Mouse (Mus musculus): ENCODE data around the gene Scmh1. TPM values are rescaled to one million over a fixed set of nuclear protein-coding genes. Genes with fewer than 3 reads are reported as not detected.

The Scmh1 gene
- polyA plus RNA-seq, 1 experiment from 2014 or later = 73.3 TPM

DNA sequence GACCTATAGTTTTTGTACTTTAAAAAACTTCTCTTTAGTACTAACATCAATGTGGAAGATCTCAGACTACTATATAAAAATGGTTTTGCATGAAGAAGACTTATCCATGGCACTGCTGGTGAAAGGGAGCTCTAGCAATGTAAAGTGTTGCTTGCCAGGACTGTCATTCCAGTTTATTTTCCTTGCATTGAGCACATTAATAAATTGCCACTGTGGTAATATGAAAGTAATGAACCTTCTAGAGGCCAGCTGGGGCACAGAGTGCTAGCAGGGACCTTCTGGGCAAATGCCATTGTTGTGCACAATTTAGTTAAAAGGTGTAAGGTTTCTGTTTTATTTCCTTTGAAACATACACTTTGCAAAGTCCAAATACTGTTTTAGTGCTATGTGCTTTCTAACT lies 25.5 kb downstream of the Scmh1 start:
- H3K27ac ChIP-seq = no peak overlapping the region
- no peak for ATAC-seq (ENCODE audit: low FRiP score)
- H3K4me3 ChIP-seq (replicated peaks; ENCODE audit: low read length) = no peak overlapping the region

DNA sequence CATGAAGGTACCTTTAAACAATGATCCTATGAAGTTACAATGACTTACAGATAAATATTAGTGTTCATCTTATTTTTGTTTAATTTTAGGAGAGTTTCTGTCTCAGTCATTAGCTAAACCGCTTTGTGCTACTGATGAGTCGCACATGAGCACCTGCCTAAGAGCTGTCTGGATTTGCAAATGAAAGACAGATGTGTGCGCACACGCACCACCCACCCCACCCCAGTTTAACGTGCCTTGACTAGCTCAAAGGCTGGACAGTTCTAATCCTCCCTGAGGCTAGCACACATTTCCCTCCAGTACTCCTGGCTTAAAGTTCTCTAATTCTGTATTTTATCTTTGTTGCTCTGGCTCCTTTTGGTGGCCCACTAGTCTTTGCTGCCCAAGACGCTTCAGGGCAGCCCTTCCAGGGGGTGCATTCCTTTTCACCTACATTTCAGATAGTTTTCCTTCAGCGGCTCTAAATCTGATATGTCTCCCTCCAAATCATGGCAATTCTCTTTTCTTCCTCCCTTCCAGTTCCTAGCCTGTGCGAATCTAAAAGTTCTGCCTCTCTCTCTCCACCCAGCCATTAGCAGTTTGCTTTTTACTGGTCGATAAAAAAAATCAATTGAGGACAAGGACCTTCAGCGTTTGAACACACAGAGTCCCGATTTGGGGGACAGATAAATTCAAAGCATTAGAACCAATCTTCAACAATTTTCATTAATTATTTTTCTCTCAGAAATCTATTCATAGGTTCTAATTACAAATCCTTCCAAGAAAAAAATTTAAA lies 27.7 kb downstream of the Scmh1 start:
- no peak for DNase-seq (ENCODE audit: low spot score)
- WGBS = 60% methylated on average over 11 of the region's 11 CpGs
- H3K4me2 ChIP-seq (replicated peaks) = no peak overlapping the region
- no peaks in the 10 kb centered on the region for H3K4me1 ChIP-seq (replicated peaks; ENCODE audit: control insufficient read depth, insufficient read depth, low read length)
- H3K27me3 ChIP-seq (ENCODE audit: control insufficient read depth, insufficient read depth, low read length) = no peaks in the 10 kb centered on the region
- H3K9ac ChIP-seq = no peak overlapping the region
- no peak for ATAC-seq (ENCODE audit: low FRiP score)
- H3K4me3 ChIP-seq (replicated peaks; ENCODE audit: low read length) = no peak overlapping the region
- no peak overlapping the region for H3K27ac ChIP-seq
- no peaks in the 10 kb centered on the region for H3K9me3 ChIP-seq (ENCODE audit: control insufficient read depth, low read length)
- H3K36me3 ChIP-seq (replicated peaks; ENCODE audit: control insufficient read depth, insufficient read depth) = no peaks in the 10 kb centered on the region

More for the DNA sequence above, 25.5 kb downstream of the Scmh1 start:
- Histone ChIP-seq H3K9me3 (ENCODE audit: control insufficient read depth, low read length) (no peaks in the 10 kb centered on the region), H3K4me2 (replicated peaks) (no peak overlapping the region), H3K4me1 (replicated peaks; ENCODE audit: control insufficient read depth, insufficient read depth, low read length) (no peaks in the 10 kb centered on the region), H3K36me3 (replicated peaks; ENCODE audit: control insufficient read depth, insufficient read depth) (no peaks in the 10 kb centered on the region), H3K9ac (no peak overlapping the region), H3K27me3 (ENCODE audit: control insufficient read depth, insufficient read depth, low read length) (no peaks in the 10 kb centered on the region)
- no peak for DNase-seq (ENCODE audit: low spot score)

DNA sequence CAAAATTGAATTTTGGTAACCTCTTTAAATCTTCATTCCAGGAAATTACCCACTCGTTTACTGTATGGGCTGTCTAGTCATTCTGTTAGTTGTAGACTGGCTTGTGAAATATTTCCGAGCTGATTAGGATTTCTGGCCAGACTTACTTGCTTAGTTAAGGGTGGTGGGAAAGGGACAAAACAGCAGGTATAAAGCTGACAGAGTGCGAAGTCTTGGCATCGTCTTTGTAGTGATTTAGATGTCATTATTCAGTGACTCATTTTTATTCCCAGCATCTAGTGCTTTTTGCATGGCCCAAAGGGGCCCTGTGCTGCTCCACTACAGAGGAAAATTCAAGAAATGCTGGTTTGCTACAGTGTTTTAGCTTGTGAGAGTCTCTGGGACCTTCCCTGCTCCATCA lies 56.7 kb downstream of the Scmh1 start:
- Histone ChIP-seq H3K36me3 (replicated peaks; ENCODE audit: control insufficient read depth, insufficient read depth) (peaks cover 9% of the 10 kb centered on the region; the same call in 1 of the 2 replicates), H3K9me3 (ENCODE audit: control insufficient read depth, low read length) (no peaks in the 10 kb centered on the region), H3K27me3 (ENCODE audit: control insufficient read depth, insufficient read depth, low read length) (no peaks in the 10 kb centered on the region), H3K4me2 (replicated peaks) (no peak overlapping the region), H3K4me3 (replicated peaks; ENCODE audit: low read length) (no peak overlapping the region), H3K4me1 (replicated peaks; ENCODE audit: control insufficient read depth, insufficient read depth, low read length) (no peaks in the 10 kb centered on the region), H3K27ac (no peak overlapping the region), H3K9ac (no peak overlapping the region)
- 88% methylated on average over 4 of the region's 4 CpGs for WGBS
- no peak for ATAC-seq (ENCODE audit: low FRiP score)
- no peak for DNase-seq (ENCODE audit: low spot score)

DNA sequence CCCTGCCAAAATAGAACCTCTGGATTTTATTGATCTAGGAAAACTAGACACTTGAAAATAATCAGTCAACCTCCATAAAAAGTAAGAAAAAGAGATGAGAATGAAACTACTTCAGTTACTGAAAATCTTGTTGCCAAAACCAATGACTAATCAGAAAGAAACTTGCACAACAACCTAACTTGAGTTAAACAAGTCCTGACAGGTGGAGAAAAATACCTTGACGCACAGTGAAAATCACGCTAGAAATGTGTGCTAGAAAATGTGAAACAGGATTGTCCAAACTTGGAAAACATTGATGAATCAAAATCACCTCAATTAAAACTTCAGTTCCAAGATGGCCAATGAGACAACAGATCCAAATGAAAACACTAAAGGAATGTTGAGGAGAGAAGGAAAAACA lies 67.9 kb downstream of the Scmh1 start:
- no peak for ATAC-seq (ENCODE audit: low FRiP score)
- Histone ChIP-seq H3K4me2 (replicated peaks) (no peak overlapping the region), H3K36me3 (replicated peaks; ENCODE audit: control insufficient read depth, insufficient read depth) (peaks cover 54% of the 10 kb centered on the region), H3K4me1 (replicated peaks; ENCODE audit: control insufficient read depth, insufficient read depth, low read length) (no peaks in the 10 kb centered on the region), H3K9ac (no peak overlapping the region), H3K27ac (no peak overlapping the region), H3K27me3 (ENCODE audit: control insufficient read depth, insufficient read depth, low read length) (no peaks in the 10 kb centered on the region), H3K9me3 (ENCODE audit: control insufficient read depth, low read length) (no peaks in the 10 kb centered on the region), H3K4me3 (replicated peaks; ENCODE audit: low read length) (no peak overlapping the region)
- 95% methylated on average over 2 of the region's 2 CpGs for WGBS
- no peak for DNase-seq (ENCODE audit: low spot score)

DNA sequence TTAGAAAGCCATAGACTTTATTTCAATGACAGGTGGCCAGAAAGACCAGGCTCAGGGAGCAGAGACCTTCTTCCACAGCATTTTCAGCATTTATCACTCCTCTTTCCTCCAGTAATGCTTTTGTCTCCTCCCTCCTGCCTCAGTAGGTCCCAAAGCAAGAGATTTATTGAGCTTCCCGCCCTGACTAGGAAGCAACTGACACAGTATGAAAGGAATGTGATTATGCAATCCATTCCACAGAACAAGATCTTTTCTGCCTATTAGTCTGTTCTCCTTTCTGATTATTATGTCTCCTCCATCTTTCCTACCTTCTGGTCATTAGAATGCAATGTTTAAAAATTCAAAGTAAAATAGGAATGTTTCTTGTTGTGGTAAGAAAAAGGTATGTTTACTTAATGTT lies 82.6 kb downstream of the Scmh1 start:
- no peak for DNase-seq (ENCODE audit: low spot score)
- no peaks in the 10 kb centered on the region for H3K9me3 ChIP-seq (ENCODE audit: control insufficient read depth, low read length)
- no peak overlapping the region for H3K4me3 ChIP-seq (replicated peaks; ENCODE audit: low read length)
- H3K27me3 ChIP-seq (ENCODE audit: control insufficient read depth, insufficient read depth, low read length) = no peaks in the 10 kb centered on the region
- no peak overlapping the region for H3K27ac ChIP-seq
- no peaks in the 10 kb centered on the region for H3K4me1 ChIP-seq (replicated peaks; ENCODE audit: control insufficient read depth, insufficient read depth, low read length)
- 49% methylated on average over 1 of the region's 1 CpGs for WGBS
- no peak overlapping the region for H3K4me2 ChIP-seq (replicated peaks)
- H3K36me3 ChIP-seq (replicated peaks; ENCODE audit: control insufficient read depth, insufficient read depth) = peaks cover 50% of the 10 kb centered on the region
- ATAC-seq (ENCODE audit: low FRiP score) = no peak
- no peak overlapping the region for H3K9ac ChIP-seq

DNA sequence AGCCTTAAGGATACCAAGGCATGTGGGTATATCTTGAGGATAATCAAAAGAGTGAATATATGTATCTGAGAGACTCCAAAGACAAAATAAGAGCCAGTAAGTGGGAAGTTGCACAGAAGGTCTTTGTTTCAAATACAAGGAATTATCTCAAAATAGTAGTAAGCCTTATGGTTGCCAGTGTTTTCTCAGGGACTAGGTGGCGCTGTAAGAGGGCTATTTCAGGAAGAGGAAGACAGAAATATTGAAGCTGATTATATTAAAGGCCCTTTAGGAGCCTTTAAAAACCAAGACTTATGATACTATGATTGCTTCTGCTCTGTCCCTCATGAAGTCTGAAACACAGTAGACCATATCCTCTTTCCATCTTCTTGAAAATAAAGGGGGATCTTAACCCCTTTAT lies 101.9 kb downstream of the Scmh1 start:
- H3K4me2 ChIP-seq (replicated peaks) = no peak overlapping the region
- no peak for DNase-seq (ENCODE audit: low spot score)
- 81% methylated on average over 1 of the region's 1 CpGs for WGBS
- H3K4me3 ChIP-seq (replicated peaks; ENCODE audit: low read length) = no peak overlapping the region
- no peak for ATAC-seq (ENCODE audit: low FRiP score)
- no peak overlapping the region for H3K27ac ChIP-seq
- H3K27me3 ChIP-seq (ENCODE audit: control insufficient read depth, insufficient read depth, low read length) = no peaks in the 10 kb centered on the region
- peaks cover 7% of the 10 kb centered on the region; the same call in 1 of the 2 replicates for H3K9me3 ChIP-seq (ENCODE audit: control insufficient read depth, low read length)
- no peak overlapping the region for H3K9ac ChIP-seq
- H3K4me1 ChIP-seq (replicated peaks; ENCODE audit: control insufficient read depth, insufficient read depth, low read length) = no peaks in the 10 kb centered on the region
- H3K36me3 ChIP-seq (replicated peaks; ENCODE audit: control insufficient read depth, insufficient read depth) = peaks cover 61% of the 10 kb centered on the region

DNA sequence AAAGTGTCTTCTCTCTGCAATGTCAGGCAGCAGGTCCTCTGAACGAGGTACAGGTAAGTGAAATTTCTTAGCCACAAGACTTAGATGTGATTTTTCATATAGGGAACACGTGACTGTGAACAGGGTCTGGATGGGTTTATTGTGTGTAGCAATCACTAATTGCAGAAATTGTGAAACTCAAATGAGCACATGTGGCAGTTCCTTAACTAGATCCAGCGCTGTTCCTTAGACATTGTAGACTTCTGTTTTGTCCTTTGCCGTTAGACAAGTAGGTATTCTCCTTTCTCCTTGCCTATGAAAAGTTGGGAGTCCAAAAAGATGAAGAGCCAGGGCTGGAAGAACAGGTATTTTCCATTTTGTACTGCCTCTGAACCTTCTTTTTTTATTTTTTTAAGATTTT lies 106.1 kb downstream of the Scmh1 start:
- Histone ChIP-seq H3K4me3 (replicated peaks; ENCODE audit: low read length) (no peak overlapping the region), H3K4me2 (replicated peaks) (no peak overlapping the region), H3K4me1 (replicated peaks; ENCODE audit: control insufficient read depth, insufficient read depth, low read length) (no peaks in the 10 kb centered on the region), H3K9me3 (ENCODE audit: control insufficient read depth, low read length) (peaks cover 7% of the 10 kb centered on the region; the same call in 1 of the 2 replicates), H3K27ac (no peak overlapping the region), H3K9ac (no peak overlapping the region), H3K36me3 (replicated peaks; ENCODE audit: control insufficient read depth, insufficient read depth) (peaks cover 73% of the 10 kb centered on the region), H3K27me3 (ENCODE audit: control insufficient read depth, insufficient read depth, low read length) (no peaks in the 10 kb centered on the region)
- ATAC-seq (ENCODE audit: low FRiP score) = no peak
- no peak for DNase-seq (ENCODE audit: low spot score)
- 96% methylated on average over 4 of the region's 4 CpGs for whole genome bisulfite sequencing

DNA sequence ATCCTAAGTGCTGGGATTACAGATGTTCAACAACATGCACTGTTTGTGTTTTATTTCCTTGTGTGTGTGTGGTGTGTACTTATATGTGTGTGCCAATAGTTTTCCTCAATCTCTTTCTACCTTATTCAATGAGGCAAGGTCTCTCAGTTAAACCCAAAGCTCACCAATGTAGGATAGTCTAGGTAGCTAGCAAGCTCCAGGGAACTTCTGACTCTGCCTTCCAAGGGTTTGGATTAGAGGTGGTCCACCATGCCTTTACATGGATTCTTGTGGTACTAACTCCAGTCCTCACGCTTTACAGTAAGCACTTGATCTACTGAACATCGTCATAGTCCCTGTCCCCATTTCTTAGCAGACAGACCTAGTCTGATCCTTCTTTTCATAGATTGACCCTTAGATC lies 109.3 kb downstream of the Scmh1 start:
- ATAC-seq (ENCODE audit: low FRiP score) = no peak
- WGBS = 93% methylated on average over 2 of the region's 2 CpGs
- H3K36me3 ChIP-seq (replicated peaks; ENCODE audit: control insufficient read depth, insufficient read depth) = peaks cover 68% of the 10 kb centered on the region

DNA sequence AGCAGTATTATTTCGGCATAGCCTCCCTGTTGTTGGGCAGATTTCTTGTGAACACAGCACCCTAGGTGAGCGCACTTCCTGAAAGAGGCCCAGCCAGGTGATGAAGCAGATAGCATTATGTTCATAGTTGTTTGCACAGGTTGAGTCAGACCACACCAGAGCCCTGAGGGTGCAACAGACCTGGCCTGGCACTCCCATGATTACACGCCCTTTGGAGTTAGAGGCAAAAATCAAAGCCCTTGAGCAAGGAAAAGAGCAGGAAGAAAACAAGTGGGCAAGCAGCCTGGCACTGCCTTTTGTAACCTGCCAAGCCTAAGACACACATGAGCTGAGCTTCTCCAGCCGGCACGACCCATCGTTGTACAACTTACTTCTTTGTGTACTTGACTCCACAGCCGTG lies 111.4 kb downstream of the Scmh1 start:
- Histone ChIP-seq H3K27me3 (ENCODE audit: control insufficient read depth, insufficient read depth, low read length) (no peaks in the 10 kb centered on the region), H3K9ac (no peak overlapping the region), H3K9me3 (ENCODE audit: control insufficient read depth, low read length) (no peaks in the 10 kb centered on the region), H3K4me1 (replicated peaks; ENCODE audit: control insufficient read depth, insufficient read depth, low read length) (no peaks in the 10 kb centered on the region), H3K27ac (no peak overlapping the region), H3K4me2 (replicated peaks) (no peak overlapping the region), H3K36me3 (replicated peaks; ENCODE audit: control insufficient read depth, insufficient read depth) (peaks cover 60% of the 10 kb centered on the region), H3K4me3 (replicated peaks; ENCODE audit: low read length) (no peak overlapping the region)
- ATAC-seq (ENCODE audit: low FRiP score) = no peak
- WGBS = 95% methylated on average over 7 of the region's 7 CpGs
- no peak for DNase-seq (ENCODE audit: low spot score)

More for the DNA sequence above, 109.3 kb downstream of the Scmh1 start:
- DNase-seq (ENCODE audit: low spot score) = no peak
- H3K27ac ChIP-seq = no peak overlapping the region
- H3K9me3 ChIP-seq (ENCODE audit: control insufficient read depth, low read length) = peaks cover 2% of the 10 kb centered on the region; the same call in 1 of the 2 replicates
- no peaks in the 10 kb centered on the region for H3K4me1 ChIP-seq (replicated peaks; ENCODE audit: control insufficient read depth, insufficient read depth, low read length)
- no peak overlapping the region for H3K4me3 ChIP-seq (replicated peaks; ENCODE audit: low read length)
- H3K9ac ChIP-seq = no peak overlapping the region
- no peaks in the 10 kb centered on the region for H3K27me3 ChIP-seq (ENCODE audit: control insufficient read depth, insufficient read depth, low read length)
- H3K4me2 ChIP-seq (replicated peaks) = no peak overlapping the region

DNA sequence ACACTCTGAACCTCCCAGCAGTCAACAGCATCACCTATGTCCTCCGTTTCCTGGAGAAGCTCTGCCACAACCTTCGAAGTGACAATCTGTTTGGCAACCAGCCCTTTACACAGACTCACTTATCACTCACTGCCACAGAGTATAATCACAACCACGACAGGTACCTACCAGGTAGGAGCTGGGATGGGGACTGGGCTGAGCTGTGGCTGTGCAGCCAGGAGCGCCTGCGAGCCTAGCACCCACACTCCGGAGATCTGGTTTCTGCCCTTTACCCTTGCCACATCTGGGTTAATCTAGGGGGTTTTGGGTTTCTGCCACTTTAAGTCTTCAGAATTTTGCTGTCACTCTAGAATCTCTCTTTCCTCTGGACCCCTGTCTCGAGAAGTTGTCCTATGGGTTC lies 111.8 kb downstream of the Scmh1 start:
- no peaks in the 10 kb centered on the region for H3K9me3 ChIP-seq (ENCODE audit: control insufficient read depth, low read length)
- no peak overlapping the region for H3K27ac ChIP-seq
- no peak for DNase-seq (ENCODE audit: low spot score)
- H3K27me3 ChIP-seq (ENCODE audit: control insufficient read depth, insufficient read depth, low read length) = no peaks in the 10 kb centered on the region
- no peak for ATAC-seq (ENCODE audit: low FRiP score)
- 93% methylated on average over 7 of the region's 7 CpGs for WGBS
- H3K4me3 ChIP-seq (replicated peaks; ENCODE audit: low read length) = no peak overlapping the region
- H3K36me3 ChIP-seq (replicated peaks; ENCODE audit: control insufficient read depth, insufficient read depth) = peaks cover 62% of the 10 kb centered on the region
- no peaks in the 10 kb centered on the region for H3K4me1 ChIP-seq (replicated peaks; ENCODE audit: control insufficient read depth, insufficient read depth, low read length)
- H3K9ac ChIP-seq = no peak overlapping the region
- H3K4me2 ChIP-seq (replicated peaks) = no peak overlapping the region
